Mouse (Mus musculus) left cerebral cortex, postnatal 36 days (tissue): ENCODE data around the gene Pid1. TPM values are rescaled to one million over a fixed set of nuclear protein-coding genes. Genes with fewer than 3 reads are reported as not detected.

Experiments used
- DNase-seq, 2 experiments: peaks; one replicate each; pipeline ENCODE4 v3.0.0; 2021 to 2022; ENCODE audit warnings: low spot score in 2 of 2, mixed read lengths in 1 of 2
- intact Hi-C: fragments of 180-260 bp; cut with DNase I; formaldehyde crosslinking; loops from one replicate; pipeline ENCODE4 v1.15.1; 2025
- total RNA-seq, 2 experiments: library from RNA; stranded (reverse); gene quantifications; 2 replicates each; pipeline ENCODE4 v1.2.3; 2021

Gene Pid1
- total RNA-seq, 2 experiments from 2014 or later = 38.0 to 54.5 TPM

- intact Hi-C loops = no loop called here
- DNase-seq = peak; percentile 37 to 55
Observed at GRCm38 (mm10) chr1:84203494-84203893, 160.5 kb downstream of the Pid1 start.

GRCm38 (mm10) chr1:84199890-84200289 lies 164.1 kb downstream of the Pid1 start:
- intact Hi-C loops = no loop called here
- DNase-seq = no peak

- DNase-seq = no peak
- intact Hi-C loops = no loop called here
Observed at GRCm38 (mm10) chr1:84198887-84199286, 165.1 kb downstream of the Pid1 start.

GRCm38 (mm10) chr1:84192167-84192566 lies 171.8 kb downstream of the Pid1 start:
- no peak for DNase-seq
- intact Hi-C loops = no loop called here

- intact Hi-C loops = no loop called here
- DNase-seq = no peak
Observed at GRCm38 (mm10) chr1:84189446-84189845, 174.5 kb downstream of the Pid1 start.

- intact Hi-C loops = no loop called here
- DNase-seq = no peak
Observed at GRCm38 (mm10) chr1:84186756-84187437, 177.1 kb downstream of the Pid1 start.

GRCm38 (mm10) chr1:84177696-84178095 lies 186.3 kb downstream of the Pid1 start:
- intact Hi-C loops = no loop called here
- no peak for DNase-seq

- no peak for DNase-seq
- intact Hi-C loops = no loop called here
Observed at GRCm38 (mm10) chr1:84177033-84177432, 186.9 kb downstream of the Pid1 start.

GRCm38 (mm10) chr1:84172941-84173340 lies 191.0 kb downstream of the Pid1 start:
- intact Hi-C loops = no loop called here
- no peak for DNase-seq

GRCm38 (mm10) chr1:84157790-84158189 lies 206.2 kb downstream of the Pid1 start:
- DNase-seq = no peak
- intact Hi-C loops = loop anchor here (10.0 kb wide), 2 partner anchors 127 to 413 kb away; no protein-coding TSS in a partner anchor

GRCm38 (mm10) chr1:84155585-84155930 lies 208.4 kb downstream of the Pid1 start:
- DNase-seq = no peak
- intact Hi-C loops = loop anchor here (10.0 kb wide), 2 partner anchors 129 to 411 kb away; no protein-coding TSS in a partner anchor

GRCm38 (mm10) chr1:84154725-84155584 lies 209.0 kb downstream of the Pid1 start:
- intact Hi-C loops = loop anchor here (10.0 kb wide), 2 partner anchors 130 to 410 kb away; no protein-coding TSS in a partner anchor
- DNase-seq = no peak

GRCm38 (mm10) chr1:84153943-84154342 lies 210.0 kb downstream of the Pid1 start:
- intact Hi-C loops = loop anchor here (10.0 kb wide), 2 partner anchors 131 to 409 kb away; no protein-coding TSS in a partner anchor
- peak in 1 of 2 experiments; percentile 25 for DNase-seq

GRCm38 (mm10) chr1:84141561-84141960 lies 222.4 kb downstream of the Pid1 start:
- no peak for DNase-seq
- intact Hi-C loops = no loop called here

- intact Hi-C loops = no loop called here
- DNase-seq = no peak
Observed at GRCm38 (mm10) chr1:84132451-84132850, 231.5 kb downstream of the Pid1 start.

- DNase-seq = no peak
- intact Hi-C loops = no loop called here
Observed at GRCm38 (mm10) chr1:84131799-84132198, 232.2 kb downstream of the Pid1 start.

GRCm38 (mm10) chr1:84128510-84128909 lies 235.5 kb downstream of the Pid1 start:
- peak; percentile 18 to 26 for DNase-seq
- intact Hi-C loops = no loop called here

- no peak for DNase-seq
- intact Hi-C loops = no loop called here
Observed at GRCm38 (mm10) chr1:84119306-84119705, 244.7 kb downstream of the Pid1 start.

GRCm38 (mm10) chr1:84106756-84107155 lies 257.2 kb downstream of the Pid1 start:
- intact Hi-C loops = loop anchor here (10.0 kb wide), 1 partner anchor 362 kb away; no protein-coding TSS in a partner anchor
- DNase-seq = no peak

GRCm38 (mm10) chr1:84102052-84102451 lies 261.9 kb downstream of the Pid1 start:
- DNase-seq = no peak
- intact Hi-C loops = loop anchor here (10.0 kb wide), 1 partner anchor 357 kb away; no protein-coding TSS in a partner anchor

- no peak for DNase-seq
- intact Hi-C loops = no loop called here
Observed at GRCm38 (mm10) chr1:84097398-84097797, 266.6 kb downstream of the Pid1 start.
